Mouse (Mus musculus) heart, postnatal 14 days (tissue): ENCODE results near the gene Dpp7. TPM values are rescaled to one million over a fixed set of nuclear protein-coding genes. Genes with fewer than 3 reads are reported as not detected.

Experiments used
- DNase-seq, 2 experiments: peaks; one replicate each; pipeline ENCODE4 v3.0.0; 2021 to 2022
- intact Hi-C: fragments of 180-260 bp; cut with DNase I; formaldehyde crosslinking; loops from one replicate; pipeline ENCODE4 v1.15.1; 2025
- long read RNA-seq, 2 experiments: library from polyadenylated mRNA; stranded (forward); transcript quantifications; one replicate each; pipeline ENCODE4 v2.0.0; 2021
- total RNA-seq, 2 experiments: library from RNA; stranded (reverse); gene quantifications; 2 replicates each; pipeline ENCODE4 v1.2.3; 2021

Dpp7 gene
- total RNA-seq = 1 to 10 TPM; 2.7 to 3.9 TPM
- long read RNA-seq, experiment 1, partial matches to known transcripts = 1 of 3 reads
- long read RNA-seq, experiment 1, other reads (novel, unspliced or antisense) = 0 of 3 reads
- long read RNA-seq, experiment 2, partial matches to known transcripts = 0 of 2 reads
- long read RNA-seq, experiment 2, other reads (novel, unspliced or antisense) = 0 of 2 reads

- intact Hi-C loops = no loop called here
- peak; percentile 58 to 72 for DNase-seq
Observed at GRCm38 (mm10) chr2:25356208-25357079, at the start of gene Dpp7. Gene Dpp7, minus strand, starts transcription at chr2:25356359.

DNA sequence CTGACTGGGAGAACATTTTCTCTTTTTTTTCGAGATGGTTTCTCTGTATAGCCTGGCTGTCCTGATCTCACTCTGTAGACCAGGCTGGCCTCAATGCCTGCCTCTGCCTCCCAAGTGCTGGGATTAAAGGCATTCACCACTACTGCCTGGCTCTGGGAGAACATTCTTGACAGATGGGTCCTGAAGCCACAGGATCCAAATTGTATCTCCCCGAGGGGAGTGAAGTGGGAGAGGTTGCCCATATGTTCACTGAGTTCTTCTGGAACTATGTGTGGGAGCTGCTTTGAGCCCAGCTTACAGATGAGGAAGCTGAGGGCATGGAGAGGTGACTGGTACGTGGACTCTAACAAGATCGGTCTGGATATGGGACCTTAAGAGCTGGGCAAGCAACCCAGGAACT, 47.8 kb upstream of the Dpp7 start:
- intact Hi-C loops = loop anchor here (2.0 to 5.0 kb wide), 2 partner anchors 27 to 37 kb away; partner anchors contain the start of gene Uap1l1

GRCm38 (mm10) chr2:25402972-25403601, 46.9 kb upstream of the Dpp7 start:
- peak; percentile 71 to 77 for DNase-seq
- intact Hi-C loops = loop anchor here (2.0 to 5.0 kb wide), 2 partner anchors 26 to 36 kb away; partner anchors contain the start of gene Uap1l1

More for the DNA sequence above, 47.8 kb upstream of the Dpp7 start:
- no peak for DNase-seq

GRCm38 (mm10) chr2:25402377-25402971, 46.3 kb upstream of the Dpp7 start:
- intact Hi-C loops = loop anchor here (2.0 to 5.0 kb wide), 2 partner anchors 26 to 35 kb away; partner anchors contain the start of gene Uap1l1

DNA sequence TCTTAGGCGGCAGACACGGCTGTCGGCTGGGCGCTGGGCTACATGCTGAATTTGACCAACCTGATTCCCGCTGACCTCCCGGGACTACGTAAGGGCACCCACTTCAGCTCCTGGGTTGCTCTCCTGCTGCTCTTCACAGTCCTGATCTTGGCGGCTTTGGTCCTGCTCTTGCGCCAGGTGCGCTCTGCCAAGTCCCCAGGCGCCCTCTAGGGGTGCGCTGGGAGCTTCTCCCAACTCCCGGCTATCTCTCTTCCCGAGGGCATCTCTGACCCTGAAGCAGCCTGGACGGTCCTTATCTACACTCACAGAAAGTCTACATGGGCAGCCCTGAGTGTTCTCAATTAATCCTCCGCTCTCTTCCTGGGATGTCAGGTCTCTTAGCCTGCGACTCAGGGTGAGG, 44.6 kb upstream of the Dpp7 start:
- intact Hi-C loops = loop anchor here (5.0 kb wide), 1 partner anchor 33 kb away; the partner anchor contains the start of gene Uap1l1
- DNase-seq = peak; percentile 76 to 78

More at GRCm38 (mm10) chr2:25402377-25402971, 46.3 kb upstream of the Dpp7 start:
- DNase-seq = peak; percentile 59 to 83

DNA sequence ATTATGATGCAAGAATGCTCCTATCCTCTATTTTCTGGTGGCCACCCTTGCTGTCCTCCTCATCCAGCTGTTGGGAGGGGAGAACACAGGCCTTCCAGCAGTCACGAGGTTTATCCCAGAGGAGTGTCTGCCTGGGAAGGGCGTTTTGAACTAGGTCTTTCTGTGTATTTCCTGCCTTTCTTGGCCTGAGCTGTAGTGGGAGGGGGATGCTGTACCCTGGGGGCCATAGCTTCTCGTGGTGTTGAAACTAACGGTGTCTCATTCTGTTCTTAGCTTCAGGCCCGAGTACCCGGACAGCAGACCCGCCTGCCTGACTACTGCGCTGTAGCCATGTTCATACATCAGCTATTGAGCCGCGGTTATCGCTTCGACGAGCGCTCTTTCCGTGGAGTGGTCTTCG, 44.1 kb upstream of the Dpp7 start:
- peak; percentile 62 to 65 for DNase-seq
- intact Hi-C loops = loop anchor here (5.0 kb wide), 1 partner anchor 33 kb away; the partner anchor contains the start of gene Uap1l1

DNA sequence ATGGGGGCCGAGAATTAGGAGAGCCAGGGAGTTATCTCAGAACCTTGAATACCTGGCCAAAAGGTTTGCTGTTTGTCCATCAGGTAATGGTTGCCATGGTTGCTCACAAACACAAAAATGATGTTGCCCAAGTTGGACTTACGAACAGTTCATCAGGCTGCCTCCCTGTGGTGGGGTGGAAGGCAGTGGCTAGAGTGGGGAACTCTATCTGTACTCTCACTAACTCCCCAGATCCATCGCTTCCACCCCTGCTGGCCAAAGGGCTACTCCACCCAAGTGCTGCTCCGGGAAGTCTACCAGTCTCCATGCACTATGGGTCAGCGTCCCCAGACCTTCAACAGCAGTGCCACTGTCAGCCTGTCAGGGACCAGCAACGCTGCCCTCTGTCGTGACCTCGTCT, 42.9 kb upstream of the Dpp7 start, which contains the start of gene Npdc1:
Npdc1 (plus strand) TSS at position 301 of the 400 bp plus-strand sequence.
- no peak for DNase-seq
- intact Hi-C loops = no loop called here

DNA sequence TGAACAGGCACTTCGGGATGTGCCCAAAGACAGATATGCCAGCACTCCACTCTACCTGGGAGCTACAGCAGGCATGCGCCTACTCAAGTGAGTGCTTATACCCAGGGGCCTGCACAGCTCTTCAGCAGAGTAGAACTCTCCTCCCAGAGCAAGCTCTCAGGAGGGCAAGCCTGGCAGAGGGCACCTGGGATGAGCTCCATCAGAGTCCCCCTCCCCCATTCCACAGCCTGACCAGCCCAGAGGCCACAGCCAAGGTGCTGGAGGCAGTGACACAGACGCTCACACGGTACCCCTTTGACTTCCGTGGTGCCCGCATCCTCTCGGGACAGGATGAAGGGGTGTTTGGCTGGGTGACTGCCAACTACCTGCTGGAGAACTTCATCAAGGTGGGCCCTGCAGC, 41.9 kb upstream of the Dpp7 start:
- intact Hi-C loops = no loop called here
- no peak for DNase-seq

DNA sequence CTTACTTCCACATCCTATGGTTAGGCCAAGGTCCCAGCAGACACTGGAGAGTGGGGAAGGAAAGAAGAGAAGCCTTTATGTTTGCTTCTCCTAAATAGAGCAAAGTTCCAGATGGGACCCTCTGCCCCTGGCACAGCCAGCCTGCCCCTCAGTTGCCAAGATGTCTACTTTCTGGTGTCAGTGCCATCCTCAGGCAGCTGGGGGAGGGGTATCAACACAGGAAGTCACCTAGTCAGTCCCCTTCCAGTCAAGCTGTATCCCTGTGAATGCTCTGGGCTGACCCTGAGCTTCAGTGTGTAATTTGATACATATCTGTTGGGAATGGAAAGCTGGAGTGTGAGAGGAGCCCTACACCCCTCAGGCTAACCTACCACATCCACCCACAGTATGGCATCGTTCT, 40.9 kb upstream of the Dpp7 start:
- intact Hi-C loops = no loop called here
- DNase-seq = no peak

DNA sequence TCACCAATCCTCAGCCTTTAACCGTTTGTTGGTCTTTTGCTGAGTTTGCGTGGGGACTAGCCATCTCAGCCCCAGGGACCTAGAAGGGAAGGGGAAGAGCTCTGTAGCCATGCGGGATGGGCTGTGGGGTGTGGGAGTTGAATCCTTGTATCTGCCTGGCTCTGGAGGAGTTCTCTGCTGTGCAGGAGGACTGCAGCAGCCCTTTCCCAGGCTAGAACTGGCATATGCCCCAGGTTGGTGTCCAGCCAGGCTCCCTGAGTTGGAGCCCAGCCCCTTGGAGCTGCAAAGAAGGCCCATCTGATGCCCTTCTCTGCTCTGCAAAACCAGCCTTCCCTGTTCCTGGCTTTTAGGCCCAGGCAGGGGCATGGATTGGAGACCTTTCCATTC, 40.4 kb upstream of the Dpp7 start:
- intact Hi-C loops = no loop called here
- peak; percentile 55 to 63 for DNase-seq

- DNase-seq = peak; percentile 49 to 62
- intact Hi-C loops = no loop called here
Observed at GRCm38 (mm10) chr2:25395721-25396596, 39.8 kb upstream of the Dpp7 start, which contains the start of gene Entpd2. Gene Entpd2, plus strand, starts transcription at chr2:25395874.

GRCm38 (mm10) chr2:25394281-25395221, 38.4 kb upstream of the Dpp7 start:
- peak; percentile 59 to 60 for DNase-seq
- intact Hi-C loops = no loop called here

GRCm38 (mm10) chr2:25391266-25391665, 35.1 kb upstream of the Dpp7 start:
- intact Hi-C loops = no loop called here
- DNase-seq = no peak

DNA sequence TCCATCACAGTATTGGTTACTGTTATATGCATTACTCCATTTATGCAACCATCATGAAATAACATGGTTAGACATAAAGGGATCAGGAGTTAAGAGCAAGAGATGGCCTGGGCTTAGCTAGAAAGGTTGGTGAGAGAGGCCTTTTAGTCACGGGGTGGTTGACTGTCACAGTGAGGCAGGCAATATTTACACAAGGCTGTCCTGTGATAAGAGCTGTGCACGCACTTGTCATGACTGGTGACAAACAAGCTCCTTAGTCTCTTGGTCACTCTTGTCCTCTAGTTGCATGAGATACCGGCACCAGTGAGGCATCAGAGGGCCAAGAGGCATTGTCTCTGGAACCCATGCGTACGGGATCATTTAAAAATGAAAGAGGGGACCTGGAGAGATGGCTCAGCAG, 28.3 kb upstream of the Dpp7 start:
- DNase-seq = no peak
- intact Hi-C loops = no loop called here

- peak; percentile 63 to 73 for DNase-seq
- intact Hi-C loops = loop anchor here (2.0 kb wide), 2 partner anchors 26 to 50 kb away; no protein-coding TSS in a partner anchor
Observed at GRCm38 (mm10) chr2:25376589-25376988, 20.4 kb upstream of the Dpp7 start.

GRCm38 (mm10) chr2:25373431-25373830, 17.3 kb upstream of the Dpp7 start:
- no peak for DNase-seq
- intact Hi-C loops = no loop called here

GRCm38 (mm10) chr2:25372644-25373391, 16.7 kb upstream of the Dpp7 start:
- no peak for DNase-seq
- intact Hi-C loops = no loop called here
